Mouse (Mus musculus) intestine, embryonic 15.5 days (tissue): Measurements from ENCODE around the gene Olfr116. TPM values are rescaled to one million over a fixed set of nuclear protein-coding genes. Genes with fewer than 3 reads are reported as not detected.

Source experiments
- ATAC-seq: fragments of 200-750 bp; cut with Nextera tagmentation; 2 replicates; pipeline ENCODE4 v1.8.0; 2017; ENCODE audit warnings: moderate TSS enrichment, moderate library complexity
- H3K27ac ChIP-seq: fragments of 300-500 bp; sonication (generic); 2 replicates; pipeline ENCODE4 v1.5.1; 2015; ENCODE audit warnings: mild to moderate bottlenecking, inconsistent platforms
- H3K27me3 ChIP-seq: fragments of 300-500 bp; sonication (generic); replicated peaks from 2 replicates; pipeline ENCODE4 v1.6.1; 2015; ENCODE audit warnings: inconsistent platforms
- H3K36me3 ChIP-seq: fragments of 300-500 bp; sonication (generic); 2 replicates; pipeline ENCODE4 v1.6.1; 2015; ENCODE audit warnings: inconsistent platforms
- H3K4me1 ChIP-seq: fragments of 300-500 bp; sonication (generic); replicated peaks from 2 replicates; pipeline ENCODE4 v1.6.1; 2015; ENCODE audit warnings: inconsistent platforms
- H3K4me2 ChIP-seq: fragments of 300-500 bp; sonication (generic); replicated peaks from 2 replicates; pipeline ENCODE4 v1.6.1; 2015; ENCODE audit warnings: mild to moderate bottlenecking, inconsistent platforms
- H3K4me3 ChIP-seq: fragments of 300-500 bp; sonication (generic); replicated peaks from 2 replicates; pipeline ENCODE4 v1.5.1; 2015; ENCODE audit warnings: inconsistent platforms
- H3K9ac ChIP-seq: fragments of 300-500 bp; sonication (generic); 2 replicates; pipeline ENCODE4 v1.6.1; 2015; ENCODE audit warnings: inconsistent platforms
- H3K9me3 ChIP-seq: fragments of 300-500 bp; sonication (generic); 2 replicates; pipeline ENCODE4 v1.6.1; 2016; ENCODE audit warnings: inconsistent platforms
- WGBS: fragments of 180-500 bp; shearing (Covaris S2); methylation state at CpG from one replicate; pipeline ENCODE4 v1.1.7; 2015; 5-methylcytosine and 5-hydroxymethylcytosine counted together
- polyA plus RNA-seq: library from polyadenylated mRNA; unstranded; fragments of >200 nt; fragmentation: Nextera tagmentation; extraction: Ambion mirVana; gene quantifications from 2 replicates; pipeline ENCODE4 v1.2.1, GENCODE M21; 2015

The Olfr116 gene
- not detected in 2 replicates for polyA plus RNA-seq

GRCm38 (mm10) chr17:37627009-37627408, at the start of gene Olfr116, which contains the start of gene Olfr115:
Gene Olfr116, minus strand, starts transcription at chr17:37627199.
Gene Olfr115, minus strand, starts transcription at chr17:37627109.
- H3K4me2 ChIP-seq: no peak within 1 kb of the TSS
- H3K36me3 ChIP-seq: no peaks in the 10 kb centered on the region
- no peak within 1 kb of the TSS for H3K27ac ChIP-seq
- H3K27me3 ChIP-seq: no peaks in the 10 kb centered on the region
- H3K9me3 ChIP-seq: 0 out of 2 replicates have a peak, but pooled peaks cover 4% of the 10 kb centered on the region
- WGBS: 85% methylated on average over 2 of the region's 2 CpGs
- H3K9ac ChIP-seq: no peak within 1 kb of the TSS
- H3K4me1 ChIP-seq: no peaks in the 10 kb centered on the region
- H3K4me3 ChIP-seq: no peak within 1 kb of the TSS
- ATAC-seq: no peak

GRCm38 (mm10) chr17:37666688-37667087, 39.7 kb upstream of the Olfr116 start, which contains the start of gene Olfr118:
Gene Olfr118, plus strand, starts transcription at chr17:37666988.
- Histone ChIP-seq H3K9ac (no peak within 1 kb of the TSS), H3K36me3 (no peaks in the 10 kb centered on the region), H3K4me1 (no peaks in the 10 kb centered on the region), H3K27ac (no peak within 1 kb of the TSS), H3K27me3 (no peaks in the 10 kb centered on the region), H3K9me3 (no peaks in the 10 kb centered on the region), H3K4me3 (no peak within 1 kb of the TSS), H3K4me2 (no peak within 1 kb of the TSS)
- 70% methylated on average over 2 of the region's 2 CpGs for WGBS
- no peak for ATAC-seq

- no peak within 1 kb of the TSS for H3K27ac ChIP-seq
- H3K4me1 ChIP-seq: no peaks in the 10 kb centered on the region
- H3K4me3 ChIP-seq: no peak within 1 kb of the TSS
- no peak within 1 kb of the TSS for H3K4me2 ChIP-seq
- no peak for ATAC-seq
- H3K9me3 ChIP-seq: no peaks in the 10 kb centered on the region
- H3K9ac ChIP-seq: no peak within 1 kb of the TSS
- H3K36me3 ChIP-seq: no peaks in the 10 kb centered on the region
- 64% methylated on average over 1 of the region's 1 CpGs for WGBS
- no peaks in the 10 kb centered on the region for H3K27me3 ChIP-seq
These were observed 36.7 kb upstream of the Olfr116 start, which contains the start of gene Olfr117 for GRCm38 (mm10) chr17:37663682-37664081. Gene Olfr117, minus strand, starts transcription at chr17:37663782.

- Histone ChIP-seq H3K27ac (no peak within 1 kb of the TSS), H3K4me2 (no peak within 1 kb of the TSS), H3K27me3 (no peaks in the 10 kb centered on the region), H3K9me3 (no peaks in the 10 kb centered on the region), H3K4me1 (no peaks in the 10 kb centered on the region), H3K9ac (no peak within 1 kb of the TSS), H3K4me3 (no peak within 1 kb of the TSS), H3K36me3 (no peaks in the 10 kb centered on the region)
- no peak for ATAC-seq
These were observed 34.4 kb downstream of the Olfr116 start, which contains the start of gene Olfr114 for GRCm38 (mm10) chr17:37592643-37593042. Gene Olfr114, minus strand, starts transcription at chr17:37592743.

GRCm38 (mm10) chr17:37577563-37577962, 49.4 kb downstream of the Olfr116 start, which contains the start of gene Olfr113:
Gene Olfr113, minus strand, starts transcription at chr17:37577663.
- no peak for ATAC-seq
- H3K9ac ChIP-seq: no peak within 1 kb of the TSS
- no peak within 1 kb of the TSS for H3K4me3 ChIP-seq
- H3K9me3 ChIP-seq: no peaks in the 10 kb centered on the region
- H3K4me1 ChIP-seq: no peaks in the 10 kb centered on the region
- H3K36me3 ChIP-seq: no peaks in the 10 kb centered on the region
- no peak within 1 kb of the TSS for H3K4me2 ChIP-seq
- no peak within 1 kb of the TSS for H3K27ac ChIP-seq
- no peaks in the 10 kb centered on the region for H3K27me3 ChIP-seq

Other genes starting within 250 kb of the Olfr116 start
- not detected in 2 replicates for gene Olfr105-ps, start 248.2 kb downstream of the Olfr116 start, polyA plus RNA-seq
- gene Olfr106-ps, start 236.8 kb downstream of the Olfr116 start, polyA plus RNA-seq: not detected in 2 replicates
- gene Olfr107, start 228.0 kb downstream of the Olfr116 start, polyA plus RNA-seq: not detected in 2 replicates
- not detected in 2 replicates for gene Olfr108, start 181.7 kb downstream of the Olfr116 start, polyA plus RNA-seq
- not detected in 2 replicates for gene Olfr109, start 168.3 kb downstream of the Olfr116 start, polyA plus RNA-seq
- gene H2-M2, start 143.6 kb downstream of the Olfr116 start, polyA plus RNA-seq: not detected in 2 replicates
- gene Olfr110, start 134.7 kb downstream of the Olfr116 start, polyA plus RNA-seq: not detected in 2 replicates
- 0.09 TPM in 1 of 2 replicates, not detected in the other for gene Olfr111, start 119.2 kb downstream of the Olfr116 start, polyA plus RNA-seq
- not detected in 2 replicates for gene Olfr112, start 57.7 kb downstream of the Olfr116 start, polyA plus RNA-seq
- not detected in 2 replicates for gene Olfr113, start 49.5 kb downstream of the Olfr116 start, polyA plus RNA-seq
- not detected in 2 replicates for gene Olfr114, start 34.5 kb downstream of the Olfr116 start, polyA plus RNA-seq
- not detected in 2 replicates for gene Olfr115, start 90 bp downstream of the Olfr116 start, polyA plus RNA-seq
- not detected in 2 replicates for gene Olfr117, start 36.6 kb upstream of the Olfr116 start, polyA plus RNA-seq
- gene Olfr118, start 39.8 kb upstream of the Olfr116 start, polyA plus RNA-seq: not detected in 2 replicates
- not detected in 2 replicates for gene Olfr119, start 69.4 kb upstream of the Olfr116 start, polyA plus RNA-seq
- not detected in 2 replicates for gene Olfr120, start 94.6 kb upstream of the Olfr116 start, polyA plus RNA-seq
- not detected in 2 replicates for gene Olfr121, start 121.7 kb upstream of the Olfr116 start, polyA plus RNA-seq
- gene Olfr122, start 141.4 kb upstream of the Olfr116 start, polyA plus RNA-seq: not detected in 2 replicates
- gene Olfr123, start 166.3 kb upstream of the Olfr116 start, polyA plus RNA-seq: not detected in 2 replicates
- gene Olfr124, start 172.7 kb upstream of the Olfr116 start, polyA plus RNA-seq: not detected in 2 replicates
- not detected in 2 replicates for gene Olfr125, start 205.8 kb upstream of the Olfr116 start, polyA plus RNA-seq
- not detected in 2 replicates for gene Olfr126, start 220.3 kb upstream of the Olfr116 start, polyA plus RNA-seq